Mouse (Mus musculus) inflammation-experienced regulatory T-cells (primary cell): ENCODE data around the gene Rubcn. TPM values are rescaled to one million over a fixed set of nuclear protein-coding genes. Genes with fewer than 3 reads are reported as not detected.

Experiments used
- polyA plus RNA-seq, 2 experiments: library from polyadenylated mRNA; unstranded; fragments of 100-300 nt; shearing (Covaris generic); gene quantifications; one replicate each; pipeline ENCODE4 v1.2.1; 2017

Gene Rubcn
- polyA plus RNA-seq = 10 to 100 TPM; 17.9 to 25.4 TPM

GRCm38 (mm10) chr16:32877343-32878156 is at the start of gene Rubcn, which contains the start of gene Fyttd1:
Gene Rubcn, minus strand, starts transcription at chr16:32877766.
Gene Fyttd1, plus strand, starts transcription at chr16:32877500.

GRCm38 (mm10) chr16:32913937-32914881 is 36.6 kb upstream of the Rubcn start, which contains the start of gene Lrch3:
Gene Lrch3, plus strand, starts transcription at chr16:32914100.

DNA sequence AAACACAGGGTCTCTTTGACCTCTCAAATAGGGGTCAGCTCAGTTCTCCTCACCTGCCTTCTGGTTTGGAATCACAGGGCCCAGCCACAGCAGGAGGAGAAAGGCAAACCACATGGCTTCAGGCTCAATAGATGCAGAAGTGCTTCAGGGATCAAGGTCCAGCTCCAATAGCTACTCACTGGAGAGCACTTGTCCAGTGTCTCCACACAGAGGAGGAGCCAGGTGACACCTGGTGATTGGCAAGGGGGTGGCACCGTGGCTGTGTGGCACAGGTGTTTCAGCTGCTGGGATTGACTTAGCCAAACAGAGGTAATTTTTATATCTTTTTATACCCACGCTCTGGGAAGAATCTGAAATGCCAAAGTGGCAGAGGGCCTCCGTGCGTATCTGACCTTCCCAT is 67.2 kb downstream of the Rubcn start, which contains the start of gene Smbd1:
TSS of gene Smbd1 (minus strand) at position 157 of the 400 bp plus-strand sequence.

GRCm38 (mm10) chr16:32797426-32797689 is 80.2 kb downstream of the Rubcn start, which contains the start of gene Muc20:
Gene Muc20, minus strand, starts transcription at chr16:32797435.

Other genes starting within 250 kb of the Rubcn start
- 10 to 100 TPM; 21.6 to 26.5 TPM for gene Tnk2, start 233.9 kb downstream of the Rubcn start, polyA plus RNA-seq
- 1 to 10 TPM in 1 of 2 experiments, under 1 TPM in 1; 0.23 to 1.3 TPM for gene Muc4, start 141.9 kb downstream of the Rubcn start, polyA plus RNA-seq
- under 1 TPM; 0.20 to 0.66 TPM for gene Muc20, start 80.3 kb downstream of the Rubcn start, polyA plus RNA-seq
- gene Smbd1, start 67.3 kb downstream of the Rubcn start, polyA plus RNA-seq = not detected
- gene Fyttd1, start 266 bp downstream of the Rubcn start, polyA plus RNA-seq = 10 to 100 TPM; 61.5 to 78.6 TPM
- 10 to 100 TPM; 58.2 to 73.5 TPM for gene Lrch3, start 36.3 kb upstream of the Rubcn start, polyA plus RNA-seq
- gene Iqcg, start 178.5 kb upstream of the Rubcn start, polyA plus RNA-seq = 1 to 10 TPM in 1 of 2 experiments, under 1 TPM in 1; 0.86 to 1.5 TPM
- gene Rpl35a, start 178.7 kb upstream of the Rubcn start, polyA plus RNA-seq = 100 to 1,000 TPM; 521 to 528 TPM
- gene Lmln, start 184.8 kb upstream of the Rubcn start, polyA plus RNA-seq = 1 to 10 TPM; 1.3 to 1.8 TPM